Mouse (Mus musculus) liver, embryonic 16.5 days (tissue): Measurements from ENCODE around the gene Ptger1. TPM values are rescaled to one million over a fixed set of nuclear protein-coding genes. Genes with fewer than 3 reads are reported as not detected.
A peak's percentile ranks its signal among the peaks of the same experiment; 100 is the strongest.

Source experiments
- ATAC-seq: fragments of 200-750 bp; cut with Nextera tagmentation; 2 replicates; pipeline ENCODE4 v1.8.0; 2017; ENCODE audit warnings: low read depth, mild to moderate bottlenecking, moderate number of reproducible peaks, moderate library complexity
- H3K27ac ChIP-seq: fragments of 300-500 bp; sonication (generic); 2 replicates; pipeline ENCODE4 v1.5.1; 2014; ENCODE audit warnings: mild to moderate bottlenecking, low read length
- H3K27me3 ChIP-seq: fragments of 300-500 bp; sonication (generic); 2 replicates; pipeline ENCODE4 v1.6.1; 2014; ENCODE audit warnings: low read depth, low read length, mixed read lengths; ENCODE audit not compliant: control insufficient read depth, insufficient read depth
- H3K36me3 ChIP-seq: fragments of 300-500 bp; sonication (generic); 2 replicates; pipeline ENCODE4 v1.6.1; 2014; ENCODE audit warnings: mild to moderate bottlenecking; ENCODE audit not compliant: control insufficient read depth, insufficient read depth
- H3K4me1 ChIP-seq: fragments of 300-500 bp; sonication (generic); 2 replicates; pipeline ENCODE4 v1.6.1; 2014; ENCODE audit warnings: low read depth, low read length, mixed read lengths; ENCODE audit not compliant: control insufficient read depth
- H3K4me2 ChIP-seq: fragments of 300-500 bp; sonication (generic); 2 replicates; pipeline ENCODE4 v1.6.1; 2014; ENCODE audit warnings: low read depth, low read length, mixed read lengths
- H3K4me3 ChIP-seq: fragments of 300-500 bp; sonication (generic); 2 replicates; pipeline ENCODE4 v1.5.1; 2014; ENCODE audit warnings: low read depth, mild to moderate bottlenecking, low read length
- H3K9ac ChIP-seq: fragments of 300-500 bp; sonication (generic); 2 replicates; pipeline ENCODE4 v1.6.1; 2014; ENCODE audit warnings: low read depth, low read length
- H3K9me3 ChIP-seq: fragments of 300-500 bp; sonication (generic); replicated peaks from 2 replicates; pipeline ENCODE4 v1.6.1; 2016; ENCODE audit warnings: low read length; ENCODE audit not compliant: control insufficient read depth
- WGBS: fragments of 180-500 bp; shearing (Covaris S2); extraction: QIAGEN DNeasy Blood & Tissue Kit; methylation state at CpG from one replicate; pipeline ENCODE4 v1.1.7; 2014; ENCODE audit not compliant: insufficient replicate concordance; 5-methylcytosine and 5-hydroxymethylcytosine counted together
- polyA plus RNA-seq: library from polyadenylated mRNA; unstranded; fragments of >200 nt; fragmentation: Nextera tagmentation; extraction: Ambion mirVana; gene quantifications from 2 replicates; pipeline ENCODE4 v1.2.1, GENCODE M21; 2015

Gene Ptger1
- polyA plus RNA-seq, 1 experiment from 2014 or later = 0.53 TPM

GRCm38 (mm10) chr8:83625676-83626299 is 40.7 kb upstream of the Ptger1 start:
- Histone ChIP-seq H3K9me3 (no peaks in the 10 kb centered on the region), H3K4me1 (peaks cover 49% of the 10 kb centered on the region), H3K27me3 (no peaks in the 10 kb centered on the region), H3K36me3 (no peaks in the 10 kb centered on the region), H3K27ac (peak overlapping the region; percentile 65), H3K9ac (no peak overlapping the region), H3K4me2 (0 out of 2 replicates have a peak overlapping the region, but pooled peaks have one; percentile 1), H3K4me3 (no peak overlapping the region)
- 54% methylated on average over 6 of the region's 6 CpGs for WGBS
- peak; percentile 79 for ATAC-seq

DNA sequence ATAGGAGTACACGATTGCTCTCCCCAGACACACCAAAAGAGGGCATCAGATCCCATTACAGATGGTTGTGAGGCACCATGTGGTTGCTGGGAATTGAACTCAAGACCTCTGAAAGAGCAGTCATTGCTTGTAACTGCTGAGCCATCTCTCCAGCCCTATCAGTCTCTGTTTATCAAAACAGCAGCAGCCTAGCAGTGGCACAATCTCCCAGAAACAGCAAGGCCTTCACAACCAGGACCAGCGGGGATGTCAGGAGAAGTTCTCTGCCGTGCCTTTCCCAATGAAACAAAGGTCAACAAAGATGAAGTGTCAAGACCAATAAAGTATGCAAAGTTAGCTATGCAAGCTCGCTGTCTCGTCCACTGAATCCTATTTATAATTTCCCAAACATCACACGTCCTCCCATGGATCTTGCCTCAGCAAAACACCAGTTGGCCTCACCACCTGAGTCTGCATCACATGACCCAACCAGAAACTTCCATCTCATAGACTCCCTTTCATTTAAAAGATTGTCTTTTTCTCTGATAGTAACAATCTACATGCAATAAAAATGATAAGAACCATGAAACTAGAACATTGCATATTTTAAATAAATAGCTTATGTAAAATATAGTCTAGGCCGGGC is 34.3 kb upstream of the Ptger1 start:
- Histone ChIP-seq H3K27me3 (no peaks in the 10 kb centered on the region), H3K4me2 (no peak overlapping the region), H3K36me3 (no peaks in the 10 kb centered on the region), H3K4me1 (peaks cover 8% of the 10 kb centered on the region), H3K27ac (peak overlapping the region; percentile 51; the same call in 1 of the 2 replicates), H3K4me3 (no peak overlapping the region), H3K9me3 (no peaks in the 10 kb centered on the region), H3K9ac (no peak overlapping the region)
- peak; percentile 83 for ATAC-seq
- 58% methylated on average over 7 of the region's 7 CpGs for WGBS

GRCm38 (mm10) chr8:83638856-83639255 is 27.6 kb upstream of the Ptger1 start:
- Histone ChIP-seq H3K9me3 (no peaks in the 10 kb centered on the region), H3K4me2 (no peak overlapping the region), H3K36me3 (no peaks in the 10 kb centered on the region), H3K4me1 (no peaks in the 10 kb centered on the region), H3K4me3 (no peak overlapping the region), H3K27me3 (no peaks in the 10 kb centered on the region), H3K9ac (no peak overlapping the region), H3K27ac (no peak overlapping the region)
- WGBS = 56% methylated on average over 4 of the region's 4 CpGs
- no peak for ATAC-seq

GRCm38 (mm10) chr8:83639649-83640048 is 26.8 kb upstream of the Ptger1 start:
- 46% methylated on average over 5 of the region's 5 CpGs for WGBS
- no peaks in the 10 kb centered on the region for H3K27me3 ChIP-seq
- no peak overlapping the region for H3K4me2 ChIP-seq
- no peak overlapping the region for H3K4me3 ChIP-seq
- ATAC-seq = no peak
- H3K4me1 ChIP-seq = no peaks in the 10 kb centered on the region
- H3K9ac ChIP-seq = no peak overlapping the region
- no peak overlapping the region for H3K27ac ChIP-seq
- no peaks in the 10 kb centered on the region for H3K9me3 ChIP-seq
- H3K36me3 ChIP-seq = no peaks in the 10 kb centered on the region

GRCm38 (mm10) chr8:83647511-83647910 is 19.0 kb upstream of the Ptger1 start:
- ATAC-seq = no peak
- WGBS = 86% methylated on average over 11 of the region's 11 CpGs
- H3K27me3 ChIP-seq = no peaks in the 10 kb centered on the region
- H3K27ac ChIP-seq = no peak overlapping the region
- no peak overlapping the region for H3K4me2 ChIP-seq
- H3K9me3 ChIP-seq = 0 out of 2 replicates have a peak, but pooled peaks cover 2% of the 10 kb centered on the region
- peaks cover 5% of the 10 kb centered on the region for H3K4me1 ChIP-seq
- H3K9ac ChIP-seq = no peak overlapping the region
- H3K4me3 ChIP-seq = no peak overlapping the region
- H3K36me3 ChIP-seq = no peaks in the 10 kb centered on the region

GRCm38 (mm10) chr8:83648031-83648430 is 18.4 kb upstream of the Ptger1 start:
- Histone ChIP-seq H3K4me1 (peaks cover 6% of the 10 kb centered on the region), H3K27me3 (no peaks in the 10 kb centered on the region), H3K9me3 (0 out of 2 replicates have a peak, but pooled peaks cover 2% of the 10 kb centered on the region), H3K4me2 (no peak overlapping the region), H3K36me3 (no peaks in the 10 kb centered on the region), H3K27ac (no peak overlapping the region), H3K4me3 (no peak overlapping the region), H3K9ac (no peak overlapping the region)
- 82% methylated on average over 4 of the region's 4 CpGs for WGBS
- ATAC-seq = no peak

- Histone ChIP-seq H3K27me3 (no peaks in the 10 kb centered on the region), H3K36me3 (no peaks in the 10 kb centered on the region), H3K4me3 (no peak overlapping the region), H3K9ac (no peak overlapping the region), H3K27ac (no peak overlapping the region), H3K4me1 (peaks cover 18% of the 10 kb centered on the region), H3K9me3 (0 out of 2 replicates have a peak, but pooled peaks cover 2% of the 10 kb centered on the region), H3K4me2 (no peak overlapping the region)
- WGBS = 77% methylated on average over 6 of the region's 6 CpGs
- no peak for ATAC-seq
Measured at GRCm38 (mm10) chr8:83649699-83650098, 16.8 kb upstream of the Ptger1 start.

DNA sequence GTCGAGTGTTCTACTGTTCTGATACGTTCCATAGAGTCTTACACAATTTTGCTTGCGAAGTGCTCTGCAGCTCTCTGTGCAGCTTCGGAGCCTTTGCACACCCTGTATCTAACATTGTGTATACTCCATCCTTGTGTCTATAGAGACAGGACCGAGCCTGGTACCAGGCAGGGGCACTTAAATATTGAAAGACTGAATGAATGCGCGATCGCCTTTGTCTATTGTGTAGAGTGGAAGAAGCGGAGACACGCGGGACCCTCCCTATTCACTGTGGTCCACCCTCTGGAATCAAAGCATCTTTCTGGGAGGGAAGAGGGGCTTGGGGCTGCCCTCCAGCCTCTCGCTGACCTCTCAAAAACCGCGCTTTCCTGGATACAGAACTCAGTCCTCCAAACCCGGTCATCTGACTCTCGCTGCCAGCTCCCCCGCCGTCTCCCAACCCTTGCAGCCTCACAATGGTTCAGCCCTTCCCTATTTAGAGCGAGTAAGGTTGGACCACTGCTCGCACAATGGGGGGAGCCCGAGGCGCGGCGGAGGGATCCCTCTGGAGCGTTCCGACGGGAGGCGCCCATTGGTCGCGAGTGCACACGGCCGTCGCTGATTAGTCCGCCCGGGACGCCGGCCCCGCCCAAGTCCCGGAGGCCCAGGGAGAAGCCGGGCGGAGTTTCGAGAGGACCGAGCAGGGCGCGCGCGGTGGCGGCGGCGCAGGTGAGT is 14.3 kb upstream of the Ptger1 start, which contains the start of gene Gipc1:
TSS of gene Gipc1 (plus strand) at position 648 of the 714 bp plus-strand sequence.
- Histone ChIP-seq H3K9ac (peak within 1 kb of the TSS; percentile 87), H3K4me1 (peaks cover 37% of the 10 kb centered on the region), H3K4me3 (peak within 1 kb of the TSS; percentile 85), H3K9me3 (0 out of 2 replicates have a peak, but pooled peaks cover 2% of the 10 kb centered on the region), H3K36me3 (no peaks in the 10 kb centered on the region), H3K27me3 (no peaks in the 10 kb centered on the region), H3K4me2 (peak within 1 kb of the TSS; percentile 94), H3K27ac (peak within 1 kb of the TSS; percentile 80)
- WGBS = 4% methylated on average over 50 of the region's 50 CpGs
- peak; percentile 96 for ATAC-seq
